7 mouse cellular contexts compared by ENCODE assay signal in genomic region chr19:4440222-4440621, GRCm38 (mm10). TPM values are rescaled to one million over a fixed set of nuclear protein-coding genes. Genes with fewer than 3 reads are reported as not detected.
DNase-seq lines count a peak whose midpoint lies in the region; ATAC-seq and TF ChIP-seq lines count a peak whose summit lies in the region.

No protein-coding gene starts in this region.

- H3K79me2 ChIP-seq in C2C12 (ENCODE audit: control insufficient read depth, insufficient read depth) = peaks cover 49% of the 10 kb centered on the region
- peaks cover 16% of the 10 kb centered on the region for H3K79me2 ChIP-seq in myocyte (ENCODE audit: control insufficient read depth, insufficient read depth)

- H3K4me2 ChIP-seq in heart, embryonic 12.5 days = peak overlapping the region; percentile 89
- H3K4me2 ChIP-seq in myocyte (ENCODE audit: low read depth) = peak overlapping the region; percentile 93

- 0 out of 2 replicates have a peak overlapping the region, but pooled peaks have one; percentile 87 for H3K9ac ChIP-seq in heart, embryonic 12.5 days

- H3K4me1 ChIP-seq in G1E (ENCODE audit: insufficient read depth, low read depth, low read length) = peaks cover 50% of the 10 kb centered on the region
- peaks cover 49% of the 10 kb centered on the region for H3K4me1 ChIP-seq in heart, embryonic 12.5 days (replicated peaks)

- H3K27me3 ChIP-seq in C2C12 (ENCODE audit: control insufficient read depth, insufficient read depth, insufficient read length) (no peaks in the 10 kb centered on the region), G1E (ENCODE audit: insufficient read depth, low read length) (peaks cover 36% of the 10 kb centered on the region), myocyte (ENCODE audit: control insufficient read depth, insufficient read depth, insufficient read length) (no peaks in the 10 kb centered on the region)
- no peaks in the 10 kb centered on the region for H3K27me3 ChIP-seq in heart, embryonic 12.5 days (replicated peaks)

- no peak for TF ChIP-seq CTCF in C2C12 (IDR thresholded peaks at IDR 0.05; ENCODE audit: control insufficient read depth, insufficient read depth, insufficient read length)
- TF ChIP-seq CTCF in G1E (IDR thresholded peaks at IDR 0.05; ENCODE audit: low read depth, low read length) = no peak
- TF ChIP-seq CTCF in layer of hippocampus, adult 2 months (conservative IDR thresholded peaks at IDR 0.05) = no peak

- peaks cover 8% of the 10 kb centered on the region for H3K36me3 ChIP-seq in C2C12 (ENCODE audit: control insufficient read depth, insufficient read depth)
- no peaks in the 10 kb centered on the region for H3K36me3 ChIP-seq in G1E (replicated peaks)
- H3K36me3 ChIP-seq in heart, embryonic 12.5 days = peaks cover 6% of the 10 kb centered on the region
- H3K36me3 ChIP-seq in myocyte (ENCODE audit: control insufficient read depth, insufficient read depth) = no peaks in the 10 kb centered on the region

- H3K4me3 ChIP-seq in C2C12 (ENCODE audit: insufficient read depth, poor library complexity, severe bottlenecking) (peak overlapping the region; percentile 69), G1E (ENCODE audit: low read depth, low read length) (peak overlapping the region; percentile 69; the same call in 1 of the 2 replicates), myocyte (peak overlapping the region; percentile 77)
- H3K4me3 ChIP-seq in heart, embryonic 12.5 days = peak overlapping the region; percentile 87
- no peak overlapping the region for H3K4me3 ChIP-seq in layer of hippocampus, adult 2 months

- H3K9me3 ChIP-seq in G1E (replicated peaks) = no peaks in the 10 kb centered on the region
- no peaks in the 10 kb centered on the region; the same call in 1 of the 2 replicates for H3K9me3 ChIP-seq in heart, embryonic 12.5 days (replicated peaks)

- H3ac ChIP-seq in C2C12 (ENCODE audit: control insufficient read depth, insufficient read length, low read depth) (no peak overlapping the region), myocyte (ENCODE audit: control insufficient read depth, insufficient read length) (no peak overlapping the region)

- WGBS in heart, embryonic 12.5 days = 10% methylated on average over 8 of the region's 8 CpGs

- TF ChIP-seq POLR2A in myocyte (IDR thresholded peaks at IDR 0.05; ENCODE audit: insufficient read length, low read depth) = no peak

- H3K79me3 ChIP-seq in C2C12 (ENCODE audit: low read depth) = peaks cover 26% of the 10 kb centered on the region

- ATAC-seq in G1E (ENCODE audit: extremely low read depth, insufficient number of reproducible peaks, low FRiP score, poor library complexity, severe bottlenecking) = no peak
- no peak for ATAC-seq in heart, embryonic 12.5 days (ENCODE audit: insufficient number of reproducible peaks, low FRiP score)

- H3K27ac ChIP-seq in heart, embryonic 12.5 days (ENCODE audit: poor library complexity, severe bottlenecking) = no peak overlapping the region
- H3K27ac ChIP-seq in layer of hippocampus, adult 2 months = no peak overlapping the region

- no peak for DNase-seq in G1E (ENCODE audit: low spot score)
- peak; percentile 77 to 80 for DNase-seq in kidney, postnatal 4 days
- DNase-seq in layer of hippocampus, adult 2 months (ENCODE audit: low spot score in 2 of 2) = no peak
- no peak for DNase-seq in cerebellum, postnatal 14 days

TF ChIP-seq in C2C12, 6 proteins besides CTCF, POLR2A, EP300 and RAD21:
- no peak for TF ChIP-seq USF1 (IDR thresholded peaks at IDR 0.05; ENCODE audit: low read depth)
- no peak for TF ChIP-seq MAX (IDR thresholded peaks at IDR 0.05)
- no peak for TF ChIP-seq FOSL1 (IDR thresholded peaks at IDR 0.05; ENCODE audit: insufficient read depth, low read length, poor library complexity, severe bottlenecking)
- TF ChIP-seq MYOG (IDR thresholded peaks at IDR 0.05; ENCODE audit: control insufficient read depth, extremely low read depth, insufficient read length) = no peak
- no peak for TF ChIP-seq CEBPB (IDR thresholded peaks at IDR 0.05; ENCODE audit: low read depth)
- TF ChIP-seq MYOD1 (IDR thresholded peaks at IDR 0.05; ENCODE audit: control insufficient read depth, insufficient read length, low read depth) = no peak
TF ChIP-seq in C2C12: peak in this region for 0.

TF ChIP-seq in myocyte, 11 proteins besides CTCF, POLR2A, EP300 and RAD21:
- TF ChIP-seq SRF (IDR thresholded peaks at IDR 0.05; ENCODE audit: control insufficient read depth, insufficient read length, low read depth) (no peak), USF1 (IDR thresholded peaks at IDR 0.05; ENCODE audit: low read depth) (no peak), REST (IDR thresholded peaks at IDR 0.05; ENCODE audit: insufficient read depth, insufficient read length) (no peak), MAX (IDR thresholded peaks at IDR 0.05; ENCODE audit: low read depth) (no peak), TCF12 (IDR thresholded peaks at IDR 0.05; ENCODE audit: insufficient read depth, poor library complexity, severe bottlenecking) (no peak), TCF3 (IDR thresholded peaks at IDR 0.05; ENCODE audit: insufficient read length, low read depth) (no peak), POLR2AphosphoS2 (IDR thresholded peaks at IDR 0.05; ENCODE audit: insufficient read length, low read depth) (no peak), MYOG (IDR thresholded peaks at IDR 0.05; ENCODE audit: control insufficient read depth in 1 of 3, insufficient read depth in 1 of 3, insufficient read length in 2 of 3, low read depth in 2 of 3) (no peak), CEBPB (IDR thresholded peaks at IDR 0.05; ENCODE audit: insufficient read depth, poor library complexity, severe bottlenecking) (no peak), MYOD1 (IDR thresholded peaks at IDR 0.05; ENCODE audit: control insufficient read depth in 1 of 3, insufficient read length in 2 of 3, low read depth in 2 of 3) (no peak), E2F4 (IDR thresholded peaks at IDR 0.05; ENCODE audit: insufficient read depth) (no peak)

RNA-seq across cellular contexts. Expression of gene Rhod, which starts 1.0 kb away (rescaled TPM):
- polyA plus RNA-seq in C2C12 (2012; fragmentation: generic; extraction: Trizol) (65.1 TPM), G1E (2012) (1.1 and 1.6 TPM in 2 replicates), myocyte (2012; fragmentation: generic; extraction: Trizol) (51.1 TPM)
- total RNA-seq in G1E (2014; fragmentation: Nextera tagmentation) (2.0 and 2.6 TPM in 2 replicates), G1E (2017) (6.0 and 7.8 TPM in 2 replicates)
- polyA plus RNA-seq in heart, embryonic 12.5 days (2016; fragmentation: Nextera tagmentation; extraction: Ambion mirVana) = 23.8 and 25.6 TPM in 2 replicates
- total RNA-seq in layer of hippocampus, adult 2 months (2021) = 1 to 10 TPM in 1 of 2 experiments, under 1 TPM in 1; 0.82 to 1.0 TPM

RNA-seq across cellular contexts. Expression of gene Syt12, which starts 37.0 kb away (rescaled TPM):
- polyA plus RNA-seq in C2C12 (2012; fragmentation: generic; extraction: Trizol) (14.4 TPM), G1E (2012) (not detected in 2 replicates), myocyte (2012; fragmentation: generic; extraction: Trizol) (22.3 TPM)
- total RNA-seq in G1E (2014; fragmentation: Nextera tagmentation) (not detected in 2 replicates), G1E (2017) (0.11 and 0.23 TPM in 2 replicates)
- 1.3 TPM in 2 replicates for polyA plus RNA-seq in heart, embryonic 12.5 days (2016; fragmentation: Nextera tagmentation; extraction: Ambion mirVana)
- total RNA-seq in layer of hippocampus, adult 2 months (2021) = 10 to 100 TPM; 28.9 to 31.6 TPM

RNA-seq across cellular contexts. Expression of gene Kdm2a, which starts 42.1 kb away (rescaled TPM):
- polyA plus RNA-seq in C2C12 (2012; fragmentation: generic; extraction: Trizol) (24.0 TPM), G1E (2012) (46.1 and 48.4 TPM in 2 replicates), myocyte (2012; fragmentation: generic; extraction: Trizol) (20.3 TPM)
- total RNA-seq in G1E (2014; fragmentation: Nextera tagmentation) (98.7 and 106 TPM in 2 replicates), G1E (2017) (70.2 and 73.9 TPM in 2 replicates)
- 50.9 and 57.7 TPM in 2 replicates for polyA plus RNA-seq in heart, embryonic 12.5 days (2016; fragmentation: Nextera tagmentation; extraction: Ambion mirVana)
- total RNA-seq in layer of hippocampus, adult 2 months (2021) = 10 to 100 TPM; 77.5 to 87.8 TPM

RNA-seq across cellular contexts. Expression of gene 2010003K11Rik, which starts 58.2 kb away (rescaled TPM):
- polyA plus RNA-seq in C2C12 (2012; fragmentation: generic; extraction: Trizol) (not detected), G1E (2012) (not detected in 2 replicates), myocyte (2012; fragmentation: generic; extraction: Trizol) (0.05 TPM)
- total RNA-seq in G1E (2014; fragmentation: Nextera tagmentation) (not detected in 2 replicates), G1E (2017) (0.11 TPM in 1 of 2 replicates, not detected in the other)
- polyA plus RNA-seq in heart, embryonic 12.5 days (2016; fragmentation: Nextera tagmentation; extraction: Ambion mirVana) = not detected in 2 replicates
- not detected for total RNA-seq in layer of hippocampus, adult 2 months (2021)

Comparison
In these comparisons a context has a peak if more than half of its experiments do, and no peak if none do; other contexts are left out.
1. DNase-seq: peak in kidney, postnatal 4 days (2 of 2); none in G1E (single experiment), layer of hippocampus, adult 2 months (0 of 2) and cerebellum, postnatal 14 days (0 of 2).